Mouse (Mus musculus) heart, embryonic 14.5 days (tissue): Measurements from ENCODE around the gene Epb41l2. TPM values are rescaled to one million over a fixed set of nuclear protein-coding genes. Genes with fewer than 3 reads are reported as not detected.

Source experiments
- ATAC-seq: fragments of 200-750 bp; cut with Nextera tagmentation; 2 replicates; pipeline ENCODE4 v1.8.0; 2017; ENCODE audit warnings: low read depth, moderate TSS enrichment; ENCODE audit not compliant: insufficient number of reproducible peaks, insufficient read depth, low FRiP score
- H3K27ac ChIP-seq, 2 experiments: fragments of 200-500 bp in 1 of 2; fragments of 300-500 bp in 1 of 2; sonication (generic) in 1 of 2; replicated peaks in 1 of 2; 2 replicates each; pipeline ENCODE4 v1.5.1; 2012 to 2014; ENCODE audit warnings: low read depth in 2 of 2, low read length in 2 of 2, control low read depth in 1 of 2, mild to moderate bottlenecking in 1 of 2, mixed read lengths in 1 of 2; ENCODE audit not compliant: control insufficient read depth in 1 of 2, insufficient read depth in 1 of 2
- H3K27me3 ChIP-seq: fragments of 300-500 bp; sonication (generic); 2 replicates; pipeline ENCODE4 v1.6.1; 2014; ENCODE audit warnings: mild to moderate bottlenecking, low read length, control low read depth; ENCODE audit not compliant: control insufficient read depth, insufficient read depth
- H3K36me3 ChIP-seq: fragments of 300-500 bp; sonication (generic); 2 replicates; pipeline ENCODE4 v1.6.1; 2014; ENCODE audit warnings: mild to moderate bottlenecking, control low read depth, low read length, mixed read lengths; ENCODE audit not compliant: control insufficient read depth, insufficient read depth
- H3K4me1 ChIP-seq, 2 experiments: fragments of 200-500 bp in 1 of 2; fragments of 300-500 bp in 1 of 2; sonication (generic) in 1 of 2; 2 replicates each; pipeline ENCODE4 v1.6.1; 2012 to 2014; ENCODE audit warnings: low read length in 2 of 2, control low read depth in 1 of 2, mixed read lengths in 1 of 2; ENCODE audit not compliant: control insufficient read depth in 2 of 2, insufficient read depth in 2 of 2
- H3K4me2 ChIP-seq: fragments of 300-500 bp; sonication (generic); 2 replicates; pipeline ENCODE4 v1.6.1; 2014; ENCODE audit warnings: mild to moderate bottlenecking, low read length
- H3K4me3 ChIP-seq, 2 experiments: fragments of 200-500 bp in 1 of 2; fragments of 300-500 bp in 1 of 2; sonication (generic) in 1 of 2; 2 replicates each; pipeline ENCODE4 v1.5.1; 2012 to 2014; ENCODE audit warnings: low read length in 2 of 2, mild to moderate bottlenecking in 2 of 2, control low read depth in 1 of 2, low read depth in 1 of 2, moderate library complexity in 1 of 2; ENCODE audit not compliant: control insufficient read depth in 1 of 2, insufficient read depth in 1 of 2
- H3K9ac ChIP-seq: fragments of 300-500 bp; sonication (generic); 2 replicates; pipeline ENCODE4 v1.6.1; 2014; ENCODE audit warnings: mild to moderate bottlenecking, low read length
- H3K9me3 ChIP-seq: fragments of 300-500 bp; sonication (generic); 2 replicates; pipeline ENCODE4 v1.6.1; 2016; ENCODE audit warnings: low read length, control low read depth; ENCODE audit not compliant: control insufficient read depth
- WGBS: fragments of 180-500 bp; shearing (Covaris S2); extraction: QIAGEN DNeasy Blood & Tissue Kit; methylation state at CpG from one replicate; pipeline ENCODE4 v1.1.7; 2014; 5-methylcytosine and 5-hydroxymethylcytosine counted together
- polyA plus RNA-seq: library from polyadenylated mRNA; unstranded; fragments of >200 nt; fragmentation: Nextera tagmentation; extraction: Ambion mirVana; gene quantifications from 2 replicates; pipeline ENCODE4 v1.2.1, GENCODE M21; 2014

The Epb41l2 gene
- polyA plus RNA-seq, 1 experiment from 2014 or later = 53.5 TPM

DNA sequence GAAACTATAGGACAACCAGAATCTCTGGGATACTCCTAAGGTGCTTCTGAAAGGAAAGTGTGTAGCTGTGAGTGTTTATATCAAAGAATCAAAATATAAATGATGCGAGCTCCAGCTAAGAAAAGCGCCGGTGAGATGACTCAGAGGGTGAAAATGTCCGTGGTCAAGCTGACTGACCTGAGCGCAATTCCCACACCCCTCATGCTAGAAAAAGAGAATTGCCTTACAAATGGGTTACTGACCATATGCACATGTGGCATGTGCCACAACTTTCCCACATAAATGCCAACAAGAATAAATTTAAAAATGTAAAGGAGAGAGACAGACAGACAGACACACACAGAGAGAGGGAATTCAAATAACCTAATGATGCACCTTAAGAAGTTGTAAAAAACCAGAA lies 18.9 kb upstream of the Epb41l2 start:
- Histone ChIP-seq H3K9me3 (no peaks in the 10 kb centered on the region), H3K4me3 (no peak overlapping the region), H3K4me1 (no peaks in the 10 kb centered on the region), H3K27ac (no peak overlapping the region), H3K4me2 (no peak overlapping the region), H3K9ac (no peak overlapping the region), H3K27me3 (no peaks in the 10 kb centered on the region), H3K36me3 (no peaks in the 10 kb centered on the region)
- 89% methylated on average over 5 of the region's 5 CpGs for WGBS
- no peak for ATAC-seq

DNA sequence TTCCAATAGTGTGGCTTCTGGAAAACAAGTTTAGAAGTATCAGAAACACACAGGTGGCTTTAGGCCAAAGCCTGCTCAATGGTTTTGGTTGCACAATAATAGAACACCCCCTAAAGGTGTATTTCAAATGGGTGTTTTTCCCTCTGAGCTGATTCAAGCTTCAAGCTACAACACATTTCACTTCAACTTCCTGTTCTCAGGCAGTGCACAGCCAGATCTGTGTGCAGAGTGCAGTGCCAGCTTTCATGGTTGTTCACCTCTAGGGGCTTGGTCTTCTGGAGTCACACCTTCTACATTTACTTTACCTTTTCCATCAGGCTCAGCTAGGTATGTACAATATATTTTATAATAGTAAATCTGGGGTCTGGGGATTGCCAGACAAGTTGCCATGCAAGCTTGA lies 16.8 kb upstream of the Epb41l2 start:
- H3K4me1 ChIP-seq = no peaks in the 10 kb centered on the region
- no peak overlapping the region for H3K27ac ChIP-seq
- no peak overlapping the region for H3K4me2 ChIP-seq
- H3K9me3 ChIP-seq = no peaks in the 10 kb centered on the region
- ATAC-seq = no peak
- no peak overlapping the region for H3K9ac ChIP-seq
- no peak overlapping the region for H3K4me3 ChIP-seq
- no peaks in the 10 kb centered on the region for H3K27me3 ChIP-seq
- no peaks in the 10 kb centered on the region for H3K36me3 ChIP-seq

DNA sequence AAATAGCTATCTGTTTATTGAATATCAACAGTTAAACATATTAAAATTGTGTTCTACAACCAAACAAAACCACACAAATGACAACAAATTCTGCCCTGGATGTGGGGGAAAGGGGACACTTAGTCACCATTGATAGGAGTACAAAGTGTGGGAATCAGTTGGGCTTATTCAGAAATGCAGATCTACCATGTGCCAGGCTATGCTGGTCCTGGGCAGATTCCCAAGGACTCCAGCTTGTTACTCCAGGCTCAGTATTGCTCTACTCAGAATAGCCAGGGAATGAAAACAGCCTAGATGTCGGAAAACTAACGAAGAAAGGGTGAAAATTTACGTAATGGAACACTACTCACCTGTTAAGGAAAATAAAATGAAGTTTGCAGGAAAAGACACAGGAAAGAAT lies 5.7 kb upstream of the Epb41l2 start:
- no peaks in the 10 kb centered on the region for H3K9me3 ChIP-seq
- no peak for ATAC-seq
- no peak overlapping the region for H3K4me2 ChIP-seq
- WGBS = 84% methylated on average over 3 of the region's 3 CpGs
- no peak overlapping the region for H3K9ac ChIP-seq
- no peak overlapping the region for H3K27ac ChIP-seq
- H3K4me1 ChIP-seq = no peaks in the 10 kb centered on the region
- H3K27me3 ChIP-seq = no peaks in the 10 kb centered on the region
- no peaks in the 10 kb centered on the region for H3K36me3 ChIP-seq
- H3K4me3 ChIP-seq = no peak overlapping the region

DNA sequence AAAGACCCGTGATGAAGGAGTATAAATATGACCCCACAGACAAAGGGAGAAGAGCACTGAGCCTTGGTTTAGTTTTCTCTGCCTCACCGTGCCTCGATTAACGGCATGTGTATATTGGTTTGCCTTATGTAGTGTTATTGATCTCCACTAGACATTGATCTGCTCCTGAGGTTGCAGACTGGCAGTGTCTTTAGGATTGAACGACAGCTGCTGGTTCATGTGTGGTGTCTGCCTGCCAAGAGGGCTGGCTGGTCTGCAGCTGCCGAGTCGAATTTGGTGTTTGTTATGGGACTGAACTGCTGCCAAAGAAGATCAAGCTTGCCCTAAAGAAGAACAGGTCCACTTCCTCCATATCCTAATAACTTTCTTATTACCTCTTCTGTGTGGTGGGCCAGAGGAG lies 5.2 kb upstream of the Epb41l2 start:
- Histone ChIP-seq H3K9me3 (no peaks in the 10 kb centered on the region), H3K4me1 (no peaks in the 10 kb centered on the region), H3K4me2 (no peak overlapping the region), H3K27me3 (no peaks in the 10 kb centered on the region), H3K4me3 (no peak overlapping the region), H3K9ac (no peak overlapping the region), H3K27ac (no peak overlapping the region), H3K36me3 (no peaks in the 10 kb centered on the region)
- 83% methylated on average over 7 of the region's 7 CpGs for WGBS
- ATAC-seq = no peak

DNA sequence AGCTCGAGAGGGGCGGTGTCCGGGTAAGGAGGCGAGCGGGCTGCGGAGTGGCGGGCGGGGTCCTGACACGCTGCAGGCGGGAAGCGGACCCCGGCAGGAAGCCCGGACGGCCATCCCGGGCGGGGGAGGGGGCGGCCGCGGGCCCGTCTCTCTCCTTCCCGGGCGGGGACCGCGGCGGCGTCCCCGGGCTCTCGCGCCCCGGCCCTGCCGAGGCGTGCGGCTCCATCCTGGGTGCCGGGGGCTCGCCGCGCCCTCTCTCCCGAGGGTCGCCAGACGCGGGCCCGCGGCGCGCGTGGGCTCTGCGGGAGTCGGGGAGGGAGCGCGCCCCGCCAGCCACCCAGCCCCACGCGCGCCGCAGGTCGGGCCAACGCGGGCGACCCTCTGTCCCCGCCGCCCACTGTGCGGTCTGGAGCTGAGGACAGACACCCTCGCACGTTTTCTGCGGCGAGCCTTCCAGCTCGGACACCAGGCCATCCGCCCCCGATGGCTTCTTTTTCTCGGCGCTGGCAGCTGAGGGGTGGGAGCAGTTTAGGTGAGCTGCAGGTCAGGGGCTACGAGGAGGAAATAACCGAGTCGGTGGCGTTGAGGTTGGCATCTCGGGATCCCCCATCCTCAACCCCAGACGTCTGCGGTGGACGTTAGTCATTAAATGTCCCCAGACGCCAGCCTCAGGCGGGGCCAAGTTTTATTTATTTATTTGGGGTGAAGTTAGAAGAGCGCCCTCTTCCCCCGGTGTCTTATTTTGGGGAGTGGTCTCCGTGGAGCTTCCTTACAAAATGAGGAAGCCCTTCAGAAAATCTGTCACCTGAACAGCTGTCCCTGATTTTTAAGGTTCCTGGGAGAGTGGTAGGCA lies 587 bp downstream of the Epb41l2 start:
- Histone ChIP-seq H3K9me3 (no peaks in the 10 kb centered on the region), H3K4me1 (peaks cover 7 to 30% of the 10 kb centered on the region in 2 experiments), H3K9ac (peak overlapping the region; percentile 87), H3K4me2 (peak overlapping the region; percentile 81), H3K27me3 (no peaks in the 10 kb centered on the region), H3K27ac (peak overlapping the region; percentile 81 to 86), H3K36me3 (no peaks in the 10 kb centered on the region), H3K4me3 (peak overlapping the region; percentile 78 to 100)
- peak; percentile 49 for ATAC-seq
- WGBS = under 1% methylated on average over 51 of the region's 84 CpGs

DNA sequence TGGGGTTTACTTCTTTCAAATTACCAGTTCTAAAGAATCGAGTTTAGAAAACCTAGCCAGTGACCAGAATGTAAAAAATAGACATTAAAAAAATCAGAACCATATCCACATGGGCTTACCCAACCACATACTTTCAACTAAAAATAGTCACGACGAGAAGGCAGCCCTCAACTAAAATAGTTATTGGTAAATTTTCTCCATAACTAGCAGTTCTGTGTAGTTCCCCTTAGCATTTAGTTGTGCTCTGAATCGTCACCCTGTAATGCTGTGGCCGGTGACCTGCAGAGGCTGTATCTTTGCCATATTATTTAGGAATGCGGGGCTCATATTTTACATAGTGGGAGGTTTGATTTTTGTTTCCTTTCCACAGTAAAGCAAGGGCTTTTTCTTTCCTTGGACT lies 2.6 kb downstream of the Epb41l2 start:
- Histone ChIP-seq H3K4me3 (peak overlapping the region in 1 of 2 experiments; percentile 5; a peak in 1 of 4 replicates), H3K9ac (peak overlapping the region; percentile 2; the same call in 1 of the 2 replicates), H3K36me3 (no peaks in the 10 kb centered on the region), H3K27me3 (no peaks in the 10 kb centered on the region), H3K4me2 (peak overlapping the region; percentile 81), H3K9me3 (no peaks in the 10 kb centered on the region), H3K4me1 (peaks cover 9 to 48% of the 10 kb centered on the region in 2 experiments), H3K27ac (no peak overlapping the region)
- no peak for ATAC-seq
- 34% methylated on average over 6 of the region's 6 CpGs for WGBS

DNA sequence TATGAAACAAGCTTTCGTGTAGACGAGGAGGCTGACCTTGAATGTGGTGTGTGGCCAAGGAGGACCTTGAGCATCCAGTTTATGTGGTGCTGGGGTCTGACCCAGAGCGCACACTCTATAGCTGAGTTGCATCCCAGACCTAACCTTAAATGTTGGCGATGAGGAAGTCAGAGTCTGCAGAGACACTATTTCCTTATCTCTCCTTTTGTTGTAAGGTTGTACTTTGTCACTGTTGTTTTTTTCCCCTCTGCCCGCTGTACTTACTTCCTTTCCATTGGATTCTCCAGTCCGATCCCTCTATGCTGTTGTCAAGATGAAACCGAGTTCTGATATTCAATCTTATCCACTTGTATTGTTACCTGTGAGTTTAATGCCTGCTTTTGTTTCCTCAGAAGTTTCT lies 5.6 kb downstream of the Epb41l2 start:
- Histone ChIP-seq H3K27ac (no peak overlapping the region), H3K4me1 (peaks cover 15 to 58% of the 10 kb centered on the region in 2 experiments), H3K27me3 (no peaks in the 10 kb centered on the region), H3K9me3 (no peaks in the 10 kb centered on the region), H3K9ac (no peak overlapping the region), H3K4me2 (no peak overlapping the region), H3K36me3 (no peaks in the 10 kb centered on the region), H3K4me3 (no peak overlapping the region)
- no peak for ATAC-seq
- 67% methylated on average over 7 of the region's 7 CpGs for WGBS

DNA sequence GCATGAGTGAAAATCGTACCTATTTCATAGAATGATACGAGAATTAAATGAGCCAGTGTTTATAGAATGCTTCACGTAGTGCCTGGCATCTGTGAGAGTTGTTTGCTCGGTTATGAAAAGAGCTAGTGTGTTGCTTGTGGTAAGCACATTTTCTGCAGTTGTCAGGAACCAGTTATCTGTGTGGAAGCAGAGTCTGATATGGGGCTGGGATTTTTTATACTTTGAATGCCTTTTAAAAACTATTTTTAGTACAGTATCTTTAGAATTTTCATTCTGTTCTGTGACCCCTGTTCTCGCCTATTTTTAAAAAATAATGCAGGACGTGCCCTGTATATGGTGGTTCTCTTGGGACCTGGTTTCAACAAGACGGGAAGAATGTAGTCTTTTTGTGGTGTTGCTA lies 6.1 kb downstream of the Epb41l2 start:
- no peak overlapping the region for H3K4me3 ChIP-seq
- peaks cover 15 to 61% of the 10 kb centered on the region in 2 experiments for H3K4me1 ChIP-seq
- H3K4me2 ChIP-seq = peak overlapping the region; percentile 19
- H3K27ac ChIP-seq = peak overlapping the region in 1 of 2 experiments; percentile 41; a peak in 3 of 4 replicates
- H3K27me3 ChIP-seq = no peaks in the 10 kb centered on the region
- no peak overlapping the region for H3K9ac ChIP-seq
- WGBS = 25% methylated on average over 7 of the region's 7 CpGs
- ATAC-seq = no peak
- no peaks in the 10 kb centered on the region for H3K9me3 ChIP-seq
- H3K36me3 ChIP-seq = no peaks in the 10 kb centered on the region
